Mouse (Mus musculus) ES-Bruce4 (cell line): ENCODE data around the gene Atp6v0e2. TPM values are rescaled to one million over a fixed set of nuclear protein-coding genes. Genes with fewer than 3 reads are reported as not detected.

Experiments used
- H3K27ac ChIP-seq: 2 replicates; pipeline ENCODE4 v1.5.1; 2012; ENCODE audit warnings: low read length, inconsistent platforms; ENCODE audit not compliant: insufficient read depth
- H3K27me3 ChIP-seq: 2 replicates; pipeline ENCODE4 v1.6.1; 2012; ENCODE audit warnings: mild to moderate bottlenecking, low read length, inconsistent platforms; ENCODE audit not compliant: control insufficient read depth, poor library complexity, insufficient read depth, severe bottlenecking
- H3K36me3 ChIP-seq: 2 replicates; pipeline ENCODE4 v1.6.1; 2012; ENCODE audit warnings: inconsistent platforms, mild to moderate bottlenecking, low read length, moderate library complexity; ENCODE audit not compliant: control insufficient read depth, poor library complexity, insufficient read depth, severe bottlenecking
- H3K4me1 ChIP-seq: one replicate; pipeline ENCODE4 v1.8.1; 2011; ENCODE audit warnings: low read length; ENCODE audit not compliant: control insufficient read depth, insufficient read depth
- H3K4me3 ChIP-seq: 2 replicates; pipeline ENCODE4 v1.5.1; 2011; ENCODE audit warnings: low read depth, mild to moderate bottlenecking, low read length
- H3K9ac ChIP-seq: 2 replicates; pipeline ENCODE4 v1.6.1; 2012; ENCODE audit warnings: low read depth, mild to moderate bottlenecking, inconsistent platforms; ENCODE audit not compliant: poor library complexity, severe bottlenecking
- H3K9me3 ChIP-seq: replicated peaks from 2 replicates; pipeline ENCODE4 v1.6.1; 2012; ENCODE audit warnings: mild to moderate bottlenecking, low read length, inconsistent platforms; ENCODE audit not compliant: control insufficient read depth, poor library complexity, insufficient read depth, severe bottlenecking
- CTCF ChIP-seq: IDR thresholded peaks from one replicate; pipeline ENCODE4 v1.8.1; 2011; ENCODE audit warnings: low read depth, low read length
- EP300 ChIP-seq: IDR thresholded peaks from 2 replicates; pipeline ENCODE4 v1.6.1; 2011; ENCODE audit warnings: low read depth, low read length; ENCODE audit not compliant: insufficient read depth
- POLR2A ChIP-seq: IDR thresholded peaks from one replicate; pipeline ENCODE4 v1.8.1; 2011; ENCODE audit warnings: low read length; ENCODE audit not compliant: insufficient read depth
- polyA plus RNA-seq: library from polyadenylated mRNA; stranded (reverse); fragments of >200 nt; gene quantifications from 2 replicates; pipeline ENCODE4 v1.2.4, GENCODE M21; 2011; ENCODE audit warnings: low read depth; ENCODE audit not compliant: missing spikeins, insufficient read depth, insufficient read length

Gene Atp6v0e2
- polyA plus RNA-seq, 1 experiment = 16.9 TPM

- no peaks in the 10 kb centered on the region for H3K36me3 ChIP-seq
- no peak overlapping the region for H3K4me3 ChIP-seq
- H3K4me1 ChIP-seq = no peaks in the 10 kb centered on the region
- H3K27me3 ChIP-seq = no peaks in the 10 kb centered on the region
- H3K27ac ChIP-seq = no peak overlapping the region
- TF ChIP-seq POLR2A = no peak
- no peak for TF ChIP-seq EP300
- TF ChIP-seq CTCF = no peak
- H3K9ac ChIP-seq = no peak overlapping the region
- no peaks in the 10 kb centered on the region for H3K9me3 ChIP-seq
Measured at GRCm38 (mm10) chr6:48578736-48579135, 41.3 kb downstream of the Atp6v0e2 start.

- H3K27me3 ChIP-seq = no peaks in the 10 kb centered on the region
- H3K4me1 ChIP-seq = no peaks in the 10 kb centered on the region
- H3K27ac ChIP-seq = no peak overlapping the region
- TF ChIP-seq EP300 (no peak), POLR2A (no peak)
- H3K4me3 ChIP-seq = no peak overlapping the region
- no peak overlapping the region for H3K9ac ChIP-seq
- no peaks in the 10 kb centered on the region for H3K36me3 ChIP-seq
- H3K9me3 ChIP-seq = no peaks in the 10 kb centered on the region
Measured at GRCm38 (mm10) chr6:48579215-48579648, 41.8 kb downstream of the Atp6v0e2 start.

GRCm38 (mm10) chr6:48581257-48581656, 43.8 kb downstream of the Atp6v0e2 start:
- no peak overlapping the region for H3K9ac ChIP-seq

GRCm38 (mm10) chr6:48582037-48582436, 44.6 kb downstream of the Atp6v0e2 start:
- Histone ChIP-seq H3K4me3 (no peak overlapping the region), H3K9ac (no peak overlapping the region), H3K9me3 (peaks cover 2% of the 10 kb centered on the region; the same call in 1 of the 2 replicates), H3K36me3 (no peaks in the 10 kb centered on the region), H3K4me1 (no peaks in the 10 kb centered on the region), H3K27me3 (no peaks in the 10 kb centered on the region), H3K27ac (no peak overlapping the region)
- TF ChIP-seq POLR2A (no peak), EP300 (no peak), CTCF (no peak)

More at GRCm38 (mm10) chr6:48581257-48581656, 43.8 kb downstream of the Atp6v0e2 start:
- no peaks in the 10 kb centered on the region for H3K36me3 ChIP-seq
- no peak overlapping the region for H3K27ac ChIP-seq
- H3K9me3 ChIP-seq = peaks cover 2% of the 10 kb centered on the region; the same call in 1 of the 2 replicates
- H3K4me1 ChIP-seq = no peaks in the 10 kb centered on the region
- H3K27me3 ChIP-seq = no peaks in the 10 kb centered on the region
- TF ChIP-seq EP300 (no peak), POLR2A (no peak), CTCF (no peak)
- no peak overlapping the region for H3K4me3 ChIP-seq

GRCm38 (mm10) chr6:48589194-48589750, 51.9 kb downstream of the Atp6v0e2 start, which contains the start of gene Gm45021:
TSS of gene Gm45021 (plus strand) at chr6:48589610.
- H3K9ac ChIP-seq = no peak within 1 kb of the TSS

More at GRCm38 (mm10) chr6:48589194-48589750, 51.9 kb downstream of the Atp6v0e2 start, which contains the start of gene Gm45021:
- H3K9me3 ChIP-seq = peaks cover 2% of the 10 kb centered on the region; the same call in 1 of the 2 replicates
- H3K4me1 ChIP-seq = no peaks in the 10 kb centered on the region
- H3K27me3 ChIP-seq = no peaks in the 10 kb centered on the region
- H3K27ac ChIP-seq = no peak within 1 kb of the TSS
- H3K4me3 ChIP-seq = no peak within 1 kb of the TSS
- H3K36me3 ChIP-seq = no peaks in the 10 kb centered on the region
- TF ChIP-seq EP300 = no peak
- TF ChIP-seq CTCF = no peak
- TF ChIP-seq POLR2A = no peak

Other genes with a start within 250 kb of the Atp6v0e2 start
- gene Krba1, start 142.0 kb upstream of the Atp6v0e2 start, polyA plus RNA-seq = 17.8 and 18.3 TPM in 2 replicates
- gene Zfp467, start 91.8 kb upstream of the Atp6v0e2 start, polyA plus RNA-seq = 3.3 and 4.9 TPM in 2 replicates
- gene Sspo, start 89.4 kb upstream of the Atp6v0e2 start, polyA plus RNA-seq = 0.19 and 0.29 TPM in 2 replicates
- gene Lrrc61, start 17.2 kb downstream of the Atp6v0e2 start, polyA plus RNA-seq = 6.2 and 12.1 TPM in 2 replicates
- gene Rarres2, start 35.2 kb downstream of the Atp6v0e2 start, polyA plus RNA-seq = 0.90 TPM in 1 of 2 replicates, not detected in the other
- not detected in 2 replicates for gene Gm45021, start 52.0 kb downstream of the Atp6v0e2 start, polyA plus RNA-seq
- 12.5 and 13.3 TPM in 2 replicates for gene Repin1, start 56.3 kb downstream of the Atp6v0e2 start, polyA plus RNA-seq
- gene Gm44965, start 56.3 kb downstream of the Atp6v0e2 start, polyA plus RNA-seq = not detected in 2 replicates
- 3.2 and 6.0 TPM in 2 replicates for gene Zfp775, start 64.4 kb downstream of the Atp6v0e2 start, polyA plus RNA-seq
- gene AI854703, start 89.1 kb downstream of the Atp6v0e2 start, polyA plus RNA-seq = 0.29 and 0.36 TPM in 2 replicates
- 0.31 TPM in 1 of 2 replicates, not detected in the other for gene Gimap8, start 109.6 kb downstream of the Atp6v0e2 start, polyA plus RNA-seq
- 1.3 and 1.9 TPM in 2 replicates for gene Gimap9, start 138.5 kb downstream of the Atp6v0e2 start, polyA plus RNA-seq
- gene Gimap4, start 146.9 kb downstream of the Atp6v0e2 start, polyA plus RNA-seq = not detected in 2 replicates
- gene Gimap6, start 170.6 kb downstream of the Atp6v0e2 start, polyA plus RNA-seq = not detected in 2 replicates
- gene Gm28053, start 181.0 kb downstream of the Atp6v0e2 start, polyA plus RNA-seq = not detected in 2 replicates
- not detected in 2 replicates for gene Gimap7, start 181.0 kb downstream of the Atp6v0e2 start, polyA plus RNA-seq
- not detected in 2 replicates for gene Gimap1, start 201.4 kb downstream of the Atp6v0e2 start, polyA plus RNA-seq
- not detected in 2 replicates for gene Gimap5, start 208.6 kb downstream of the Atp6v0e2 start, polyA plus RNA-seq
- gene Gimap3, start 233.2 kb downstream of the Atp6v0e2 start, polyA plus RNA-seq = not detected in 2 replicates